Mouse (Mus musculus) layer of hippocampus, postnatal 25 days (tissue): Measurements from ENCODE around the gene Isyna1. TPM values are rescaled to one million over a fixed set of nuclear protein-coding genes. Genes with fewer than 3 reads are reported as not detected.
"Not testable (repeated sequence)": the region's sequence is repeated elsewhere in the genome, so short reads cannot be mapped to it uniquely, and the experiment has no call there.

Experiments used
- DNase-seq, 2 experiments: peaks; one replicate each; pipeline ENCODE4 v3.0.0; 2022; ENCODE audit warnings: mixed read lengths in 2 of 2, low spot score in 1 of 2; ENCODE audit errors: extremely low spot score in 1 of 2
- total RNA-seq, 2 experiments: library from RNA; stranded (reverse); gene quantifications; 2 replicates each; pipeline ENCODE4 v1.2.3; 2021

Gene Isyna1
- total RNA-seq, 2 experiments from 2014 or later = 41.5 to 47.0 TPM

DNA sequence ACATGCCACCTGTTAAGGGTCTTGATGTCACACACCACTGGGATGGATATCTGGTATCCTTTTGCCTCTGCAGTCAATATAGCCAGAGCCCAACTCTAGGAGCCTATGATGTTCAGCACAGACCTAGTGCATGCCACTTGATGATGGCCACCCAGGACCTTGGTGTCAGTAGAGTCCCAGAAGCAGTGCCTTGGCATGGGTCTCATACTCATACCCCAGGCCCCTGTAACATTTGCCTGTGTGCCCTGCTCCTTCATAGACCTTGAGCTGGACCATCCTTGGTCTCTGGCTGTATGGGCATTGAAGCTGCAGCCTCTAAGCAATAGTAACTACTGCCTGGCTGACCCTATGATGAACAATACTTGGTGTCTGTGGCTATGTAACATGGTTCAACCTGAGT is 19.9 kb upstream of the Isyna1 start:
- DNase-seq = no peak

DNA sequence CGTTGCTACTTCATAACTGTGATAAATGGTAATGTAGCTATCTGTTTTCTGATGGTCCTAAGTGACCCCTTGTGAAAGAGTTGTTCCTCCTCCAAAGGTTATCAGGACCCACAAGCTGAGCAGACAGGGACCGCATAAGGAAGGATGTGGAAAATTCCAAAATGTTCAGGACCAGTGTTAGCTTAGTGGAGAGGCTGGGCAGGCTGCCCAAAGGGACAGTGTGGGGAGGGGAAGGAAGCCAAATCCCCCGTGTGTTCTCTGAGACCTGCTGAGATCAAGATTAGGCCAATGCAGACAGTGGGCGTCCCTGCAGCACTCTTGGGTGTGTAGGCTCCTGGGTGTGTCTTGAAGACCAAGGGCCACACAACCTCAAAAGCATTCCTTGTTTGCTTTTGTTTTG is 19.3 kb upstream of the Isyna1 start:
- no peak for DNase-seq

DNA sequence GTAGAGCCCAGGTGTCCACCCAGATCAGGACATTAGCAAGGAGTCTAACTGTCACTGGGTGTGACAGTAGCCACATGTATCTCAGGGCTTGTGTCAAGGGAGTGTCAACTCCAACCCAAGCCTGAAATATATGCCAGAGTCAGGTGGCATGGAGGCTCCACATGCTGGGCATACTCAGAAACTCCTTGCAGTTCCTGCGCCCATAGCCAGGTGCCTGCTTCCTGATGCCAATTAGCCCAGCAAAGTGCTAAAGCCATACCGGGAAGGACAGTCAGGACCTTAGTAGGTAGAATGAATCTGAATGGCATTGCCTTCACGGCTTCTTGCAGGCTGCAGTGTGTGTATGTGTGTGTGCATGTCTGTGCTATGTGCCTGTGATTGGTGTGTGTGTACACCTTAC is 17.0 kb upstream of the Isyna1 start:
- no peak for DNase-seq

DNA sequence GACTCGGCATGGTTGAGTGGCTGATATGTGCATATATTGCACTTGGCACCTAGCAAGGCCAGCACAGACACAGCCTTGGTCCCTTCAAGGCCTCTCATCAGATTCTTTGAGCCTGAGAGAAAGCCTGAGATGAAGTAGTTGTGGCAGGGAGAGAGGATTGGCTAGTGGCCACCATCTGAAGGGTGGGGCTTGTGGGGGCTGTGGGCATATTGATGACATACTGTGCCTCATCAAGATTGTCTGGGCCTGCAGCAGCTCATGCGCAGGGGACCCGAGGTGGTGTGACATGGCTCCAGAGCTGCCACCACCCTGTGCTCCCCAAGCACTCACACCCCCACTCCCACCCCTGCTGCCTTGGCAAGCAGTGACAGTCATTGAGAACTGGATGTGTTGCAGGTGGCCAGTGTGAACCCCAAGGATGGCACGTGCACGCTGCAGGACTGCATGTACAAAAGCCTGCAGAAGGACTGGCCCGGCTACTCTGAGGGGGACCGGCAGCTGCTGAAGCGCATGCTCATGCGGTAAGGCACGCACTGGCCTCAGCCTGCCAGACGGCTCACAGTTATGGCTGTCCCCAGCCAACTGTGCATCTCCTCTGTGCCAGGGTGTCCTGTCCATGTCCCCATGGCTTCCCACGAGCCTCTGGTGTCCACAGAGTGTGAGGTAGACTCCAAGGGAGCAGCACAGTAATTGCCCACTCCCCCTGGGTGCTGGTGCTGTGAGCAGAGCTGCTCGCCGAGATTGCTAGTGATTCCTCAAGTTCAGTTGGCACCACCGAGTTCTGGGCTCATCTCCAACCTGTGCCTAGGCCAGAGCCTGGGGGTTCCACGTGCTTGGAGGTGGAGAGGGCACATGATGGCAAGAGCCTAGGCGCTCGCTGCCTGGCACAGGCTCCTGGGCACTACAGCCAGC is 10.4 kb upstream of the Isyna1 start:
- DNase-seq = no peak

DNA sequence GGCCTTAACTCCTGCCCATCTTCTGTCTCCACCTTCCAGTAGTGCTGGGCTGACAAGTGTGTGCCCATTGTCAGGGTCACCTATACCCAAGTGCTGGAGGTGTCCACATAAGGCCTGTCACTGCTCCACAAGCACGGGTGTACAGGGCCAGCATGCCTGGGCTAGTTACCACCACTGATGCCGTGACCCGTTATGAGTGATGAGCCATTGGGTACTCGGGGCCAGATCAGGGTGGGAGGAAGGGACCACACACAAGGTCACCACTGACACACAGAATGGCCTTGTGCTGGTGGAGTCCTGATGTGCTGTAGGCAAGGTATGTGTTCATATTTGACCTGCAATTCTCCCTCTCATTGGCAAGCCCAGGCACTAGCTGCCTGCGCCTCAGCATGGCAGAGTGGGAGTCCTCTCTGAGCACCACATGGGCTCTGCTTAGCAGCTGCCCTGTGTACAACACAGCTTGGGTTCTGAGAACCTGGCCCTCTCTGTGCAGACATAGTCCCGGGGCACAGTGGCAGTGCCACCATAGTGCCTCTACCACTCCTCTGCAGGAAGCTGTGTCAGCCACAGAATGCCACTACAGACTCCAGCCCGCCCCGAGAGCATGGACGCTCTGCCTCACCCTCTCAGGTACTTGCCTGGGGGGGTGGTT is 9.4 kb upstream of the Isyna1 start:
- no peak for DNase-seq

DNA sequence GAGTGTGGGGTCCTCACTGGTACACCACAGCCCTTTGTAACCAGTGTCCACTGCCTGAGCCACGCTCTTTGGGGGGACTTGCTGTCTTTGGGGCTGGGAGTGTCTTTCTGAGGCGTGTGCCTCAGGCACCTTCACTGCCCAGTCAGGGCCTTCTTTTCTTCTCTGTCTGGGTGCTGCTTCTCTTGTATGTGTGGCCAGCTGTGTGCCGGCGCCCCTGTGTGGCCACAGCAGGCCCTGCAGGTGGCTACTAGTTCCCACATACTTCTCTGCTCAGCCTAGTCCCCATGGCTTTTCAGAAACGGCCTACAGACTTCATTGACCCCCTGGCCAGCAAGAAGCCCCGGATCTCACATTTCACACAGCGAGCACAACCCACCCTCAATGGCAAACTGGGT is 8.9 kb upstream of the Isyna1 start:
- DNase-seq = no peak

DNA sequence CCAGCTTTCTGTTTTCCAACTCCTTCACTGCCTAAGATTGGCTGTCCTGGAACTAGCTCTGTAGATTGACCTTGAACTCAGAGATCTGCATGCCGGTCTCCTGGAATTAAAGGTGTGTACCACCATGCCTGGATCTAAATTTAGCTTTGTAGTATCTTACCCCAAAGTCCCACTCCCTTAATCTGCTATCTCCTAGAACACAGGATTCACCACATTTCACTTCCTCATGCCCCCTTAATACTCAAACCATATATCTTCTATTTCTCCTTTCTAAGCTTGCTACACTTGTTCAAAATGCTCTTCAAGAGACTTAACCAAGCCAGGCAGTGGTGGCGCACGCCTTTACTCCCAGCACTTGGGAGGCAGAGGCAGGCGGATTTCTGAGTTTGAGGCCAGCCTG is 6.2 kb upstream of the Isyna1 start:
- not testable (repeated sequence) for DNase-seq

DNA sequence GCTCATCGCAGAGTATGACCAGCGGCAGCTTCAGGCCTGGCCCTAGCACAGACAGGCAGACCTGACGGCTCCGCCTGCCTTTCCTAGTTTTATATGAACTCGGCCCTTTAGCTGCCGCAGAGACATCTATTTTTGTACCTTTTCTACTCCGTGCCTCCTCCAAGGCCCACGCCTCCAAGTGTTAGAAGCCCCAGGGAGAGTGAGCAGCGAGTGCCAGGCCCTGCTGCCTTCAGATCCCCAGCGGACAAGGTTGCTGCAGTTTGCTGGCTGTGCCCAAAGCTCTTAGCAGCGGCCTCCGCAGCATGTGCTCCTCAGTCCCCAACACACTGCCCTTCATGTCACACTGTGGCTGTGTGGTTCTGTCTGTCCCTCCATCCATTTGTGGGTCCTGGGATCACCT is 2.6 kb upstream of the Isyna1 start:
- no peak for DNase-seq

DNA sequence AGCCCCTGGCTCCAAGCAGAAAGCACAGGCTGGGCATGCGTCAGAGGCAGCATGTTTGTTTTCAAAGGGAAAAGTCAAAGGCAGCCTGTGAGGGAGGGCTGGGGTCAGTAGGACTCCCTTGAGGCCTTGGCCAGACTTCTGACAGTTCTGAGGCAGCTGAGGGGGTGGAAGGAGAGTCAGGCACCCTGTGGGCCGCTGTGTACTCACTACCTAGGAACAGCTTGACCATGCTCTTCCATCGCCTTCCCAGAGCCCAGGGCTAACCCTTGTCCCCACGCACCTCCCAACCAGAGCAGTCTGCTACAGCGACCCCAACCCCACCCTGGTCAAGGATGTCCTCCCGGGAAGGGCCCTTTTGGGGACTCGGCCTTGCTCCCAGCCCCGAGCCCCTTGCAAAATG is 1.0 kb upstream of the Isyna1 start:
- DNase-seq = no peak

DNA sequence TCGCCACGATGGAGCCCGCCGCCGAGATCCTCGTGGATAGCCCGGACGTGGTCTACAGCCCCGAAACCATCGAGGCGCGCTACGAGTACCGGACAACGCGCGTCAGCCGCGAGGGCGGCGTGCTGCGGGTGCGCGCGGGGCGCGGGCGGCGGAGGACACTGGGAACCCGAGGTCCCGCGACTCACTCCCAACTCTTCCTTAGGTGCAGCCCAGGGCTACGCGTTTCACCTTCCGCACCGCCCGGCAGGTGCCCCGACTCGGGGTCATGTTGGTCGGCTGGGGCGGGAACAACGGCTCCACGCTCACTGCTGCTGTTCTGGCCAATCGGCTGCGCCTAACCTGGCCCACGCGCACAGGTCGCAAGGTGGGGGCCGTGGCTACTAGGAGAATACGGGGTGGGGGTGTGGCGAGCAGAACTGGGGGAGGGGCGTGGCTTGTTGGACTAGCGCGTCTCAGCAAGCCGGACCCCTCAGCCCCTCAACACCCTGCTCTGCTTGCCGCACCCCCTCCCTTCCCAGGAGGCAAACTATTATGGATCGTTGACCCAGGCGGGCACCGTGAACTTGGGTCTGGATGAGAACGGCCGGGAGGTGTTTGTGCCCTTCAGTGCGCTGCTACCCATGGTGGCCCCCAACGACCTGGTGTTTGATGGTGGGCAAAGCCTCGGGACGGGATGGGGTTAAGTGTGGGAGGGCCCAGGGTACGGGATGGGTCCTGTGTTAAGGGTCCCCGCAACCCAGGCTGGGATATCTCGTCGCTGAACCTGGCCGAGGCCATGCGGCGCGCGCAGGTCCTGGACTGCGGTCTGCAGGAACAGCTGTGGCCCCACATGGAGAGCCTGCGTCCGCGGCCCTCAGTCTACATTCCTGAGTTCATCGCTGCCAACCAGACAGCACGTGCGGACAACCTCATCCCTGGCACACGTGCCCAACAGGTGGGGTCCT is 720 bp downstream of the Isyna1 start:
- no peak for DNase-seq

DNA sequence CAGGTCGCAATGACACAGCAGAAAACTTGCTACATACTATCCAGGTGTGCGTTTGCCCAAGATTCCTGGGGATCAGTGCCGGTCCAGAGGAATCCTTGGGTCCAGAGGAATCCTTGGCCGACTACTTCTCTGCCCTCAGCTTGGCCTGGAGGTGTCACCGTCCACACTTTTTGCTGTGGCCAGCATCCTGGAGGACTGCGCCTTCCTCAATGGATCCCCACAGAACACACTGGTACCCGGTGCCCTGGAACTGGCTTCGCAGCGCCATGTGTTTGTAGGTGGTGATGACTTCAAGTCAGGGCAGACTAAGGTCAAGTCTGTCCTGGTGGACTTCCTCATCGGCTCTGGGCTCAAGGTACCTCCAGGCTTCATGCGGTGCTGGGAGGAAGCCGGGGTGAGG is 1.6 kb downstream of the Isyna1 start:
- DNase-seq = no peak

DNA sequence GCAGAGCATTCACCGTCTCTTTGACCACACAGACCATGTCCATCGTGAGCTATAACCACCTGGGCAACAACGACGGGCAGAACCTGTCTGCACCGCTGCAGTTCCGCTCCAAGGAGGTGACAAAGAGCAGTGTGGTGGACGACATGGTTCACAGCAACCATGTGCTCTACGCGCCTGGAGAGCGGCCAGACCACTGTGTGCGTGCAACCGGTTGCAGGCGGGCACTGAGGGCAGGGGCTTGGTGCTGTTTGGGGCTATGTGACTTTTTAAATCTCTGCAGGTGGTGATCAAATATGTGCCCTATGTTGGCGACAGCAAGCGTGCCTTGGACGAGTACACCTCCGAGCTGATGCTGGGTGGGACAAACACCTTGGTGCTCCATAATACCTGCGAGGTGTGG is 2.0 kb downstream of the Isyna1 start:
- no peak for DNase-seq

DNA sequence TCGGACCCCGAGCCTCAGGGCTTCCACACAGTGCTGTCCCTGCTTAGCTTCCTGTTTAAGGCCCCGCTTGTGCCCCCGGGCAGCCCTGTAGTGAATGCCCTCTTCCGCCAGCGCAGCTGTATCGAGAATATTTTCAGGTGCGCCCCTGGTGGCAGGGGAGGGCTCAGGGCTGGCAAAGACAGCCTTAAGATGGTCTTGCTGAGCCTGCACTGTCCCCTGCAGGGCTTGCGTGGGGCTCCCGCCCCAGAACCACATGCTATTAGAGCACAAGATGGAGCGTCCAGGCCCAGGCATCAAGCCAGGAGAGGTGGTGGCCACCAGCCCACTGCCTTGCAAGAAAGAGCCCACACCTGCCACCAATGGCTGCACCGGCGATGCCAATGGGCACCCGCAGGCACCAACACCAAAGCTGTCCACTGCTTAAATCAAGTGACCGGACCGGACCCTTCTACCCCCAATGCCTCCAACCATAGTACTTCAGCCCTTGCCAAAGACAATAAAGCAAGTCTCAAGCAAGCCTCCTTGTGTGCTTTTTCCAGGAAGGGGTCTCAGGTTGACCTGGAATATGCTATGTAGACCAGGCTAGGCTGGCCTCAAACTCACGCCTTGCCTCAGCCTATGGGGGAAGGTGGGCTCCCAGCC is 2.7 kb downstream of the Isyna1 start:
- no peak for DNase-seq

DNA sequence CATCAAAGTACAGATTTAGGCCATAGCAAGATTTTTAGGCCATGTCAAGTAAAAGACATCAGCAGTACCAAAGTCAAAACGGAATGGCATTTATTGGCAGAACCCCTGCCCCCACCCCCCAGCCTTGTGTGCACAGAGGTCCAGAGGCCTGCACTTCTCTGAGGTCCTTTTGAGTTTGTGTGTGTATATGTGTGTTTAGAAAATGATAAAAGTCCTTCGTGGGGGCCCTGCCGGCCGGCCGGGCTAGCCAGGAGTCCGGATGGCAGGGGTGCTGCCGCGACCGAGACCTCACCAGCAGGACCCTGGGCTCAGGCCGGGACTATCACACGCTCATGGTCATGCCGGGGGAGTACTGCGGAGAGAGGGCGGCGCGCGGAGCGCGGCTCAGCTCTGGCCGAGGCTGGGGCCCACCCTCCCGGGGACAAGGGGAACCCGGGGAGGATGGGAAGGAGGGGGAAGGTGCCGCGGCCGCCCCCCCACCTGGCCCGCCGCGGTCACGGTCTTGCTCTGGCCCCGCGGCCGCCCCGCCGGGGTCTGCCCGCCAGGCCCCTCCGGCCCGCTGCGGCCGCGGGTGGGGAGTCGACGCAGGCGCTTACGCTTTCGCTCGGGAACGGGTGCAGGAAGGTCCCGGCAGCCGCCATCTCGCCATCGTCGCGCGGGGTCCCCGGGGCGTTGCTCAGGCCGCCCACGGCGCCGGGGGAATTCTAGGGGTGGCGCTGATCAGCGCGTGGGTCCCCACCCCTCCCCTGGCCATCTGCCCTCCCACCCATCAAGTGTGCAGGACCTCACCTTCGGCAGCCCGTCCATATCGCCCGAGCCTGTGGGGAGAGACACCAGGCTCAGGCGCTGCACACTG is 3.5 kb downstream of the Isyna1 start:
- DNase-seq = no peak

DNA sequence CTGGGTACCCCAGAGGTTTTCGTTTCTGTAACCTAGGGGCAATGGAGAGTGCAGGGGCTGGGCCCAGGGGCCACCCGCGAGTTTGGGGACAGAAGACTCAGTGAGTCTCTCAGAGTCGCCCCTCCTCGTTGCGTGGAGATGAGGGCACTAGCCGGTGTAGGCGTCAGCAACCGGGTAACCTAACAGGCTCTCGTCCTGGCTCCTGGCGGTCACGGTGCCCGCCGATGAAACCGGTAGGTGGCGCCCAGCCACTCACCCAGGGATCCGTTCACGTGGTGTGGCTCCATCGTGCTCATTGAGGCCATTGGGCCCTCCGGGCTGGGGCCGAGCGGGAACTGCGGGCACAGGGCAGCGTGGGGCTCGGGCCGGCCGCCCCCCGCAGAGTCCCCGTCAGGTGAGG is 4.1 kb downstream of the Isyna1 start:
- peak; percentile 78 to 84 for DNase-seq

DNA sequence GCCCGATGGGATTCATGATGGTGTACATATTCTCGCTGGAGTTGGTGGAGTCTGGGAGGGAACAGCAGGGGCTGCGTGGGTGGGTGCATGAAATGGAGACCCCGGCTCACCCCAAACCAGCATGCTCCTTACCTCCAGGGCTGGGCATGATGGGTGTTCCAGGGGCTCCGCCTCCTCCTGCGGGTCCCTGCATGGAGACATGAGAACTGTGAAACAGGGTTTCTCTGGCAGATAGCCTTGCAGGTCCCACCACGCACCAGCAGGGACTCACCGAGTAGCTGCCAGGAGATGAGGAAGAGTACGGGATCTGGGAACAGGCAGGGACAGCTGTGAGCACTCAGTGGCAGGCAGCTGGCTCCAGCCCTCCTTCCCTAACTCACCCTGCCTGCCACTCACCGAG is 4.5 kb downstream of the Isyna1 start:
- no peak for DNase-seq

DNA sequence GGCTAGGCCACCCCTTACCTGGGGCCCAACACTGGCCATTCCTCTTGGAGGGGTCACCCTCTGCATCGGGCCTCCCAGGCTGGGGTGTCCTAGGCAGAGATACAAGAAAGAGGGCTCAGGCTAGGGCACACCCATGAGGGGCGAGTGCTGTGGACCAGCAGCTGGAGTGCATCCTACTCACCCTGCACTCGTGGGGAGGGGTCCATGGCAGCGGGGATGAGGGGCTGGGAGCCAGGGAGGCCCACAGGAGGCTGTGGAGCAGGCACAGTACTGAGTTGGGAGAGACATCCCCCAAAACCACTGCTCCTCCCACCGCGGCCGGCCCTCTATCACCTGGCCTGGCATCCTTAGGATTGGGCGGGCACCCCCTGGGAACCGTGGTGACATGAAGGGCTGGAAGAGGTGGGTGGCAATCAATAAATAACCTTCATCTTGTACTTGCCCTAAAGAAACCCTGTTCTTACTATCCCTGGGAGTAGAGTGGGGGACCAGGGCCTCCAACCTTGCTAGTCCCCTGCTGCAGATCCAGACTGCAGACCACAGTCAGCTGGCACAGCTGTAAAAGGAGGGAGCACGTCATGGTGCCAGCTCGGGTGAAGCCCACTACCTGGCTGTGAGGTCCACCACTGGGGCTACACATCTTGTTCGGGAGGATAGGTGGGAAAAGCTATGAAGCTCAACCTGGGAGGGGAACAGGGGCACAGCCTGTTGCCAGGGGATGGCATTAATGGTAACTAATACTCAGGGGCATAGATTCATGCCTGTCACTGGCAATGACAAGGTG is 5.5 kb downstream of the Isyna1 start:
- DNase-seq = no peak

DNA sequence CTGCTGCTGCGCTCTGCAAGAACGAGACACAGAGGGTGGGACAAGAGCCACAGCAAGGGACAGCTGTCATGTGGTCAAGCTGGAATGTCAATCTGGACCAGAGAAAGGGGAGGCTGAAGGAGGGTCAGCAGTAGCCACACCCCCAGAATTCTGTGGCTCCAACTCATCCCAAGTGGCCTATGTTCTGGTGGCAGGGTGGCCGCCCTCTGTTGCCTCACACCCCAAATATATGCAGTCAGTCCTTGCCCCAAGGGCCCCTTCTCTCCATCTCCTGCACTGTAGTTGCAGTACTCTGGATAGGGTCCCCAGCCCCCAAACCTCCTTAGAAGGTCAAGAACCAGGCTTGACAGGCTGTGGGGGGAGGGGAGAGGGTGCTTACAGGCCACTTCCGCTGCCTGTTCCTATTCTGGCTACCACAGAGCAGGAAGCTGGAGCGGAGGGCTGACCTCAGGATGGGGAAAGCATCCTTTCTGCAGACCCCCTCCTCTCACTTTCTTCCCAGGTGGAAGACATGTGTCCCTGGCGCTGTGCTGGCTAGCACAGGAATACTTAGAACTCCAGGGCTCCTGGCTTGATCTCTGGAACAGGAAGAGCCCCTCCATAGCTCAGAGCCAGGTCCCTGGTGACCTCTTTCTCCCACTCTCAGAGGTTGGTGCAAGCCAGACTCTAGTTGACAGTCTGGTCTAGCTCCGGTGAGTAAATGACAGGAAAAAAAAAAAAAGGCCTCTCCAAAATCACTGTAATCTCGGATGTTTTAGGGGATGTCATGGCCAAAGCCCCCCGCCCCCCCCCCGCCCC is 6.5 kb downstream of the Isyna1 start:
- no peak for DNase-seq
